15 mouse cellular contexts compared by ENCODE assay signal in genomic region chr19:57298006-57298405, GRCm38 (mm10). TPM values are rescaled to one million over a fixed set of nuclear protein-coding genes. Genes with fewer than 3 reads are reported as not detected.
A peak's percentile ranks its signal among the peaks of the same experiment; 100 is the strongest.
DNase-seq lines count a peak whose midpoint lies in the region; ATAC-seq and TF ChIP-seq lines count a peak whose summit lies in the region.
"Had no signal": no experiment of that assay in that cellular context is flagged by ENCODE, and none has a peak within 500 bp of the region (broad histone marks: within the 10 kb centered on the region; RNA-seq: fewer than 3 reads in every experiment).

No protein-coding gene starts in this region.

- no peaks in the 10 kb centered on the region for H3K9me3 ChIP-seq in heart, embryonic 10.5 days
- H3K9me3 ChIP-seq in lung, embryonic 14.5 days (ENCODE audit: low read depth, low read length) = no peaks in the 10 kb centered on the region
- H3K9me3 ChIP-seq in stomach, embryonic 14.5 days (ENCODE audit: control insufficient read depth, low read depth, low read length) = no peaks in the 10 kb centered on the region
- H3K9me3 ChIP-seq: embryonic facial prominence, embryonic 13.5 days; forebrain, embryonic 13.5 days; liver, embryonic 13.5 days had no signal

- peaks cover 15% of the 10 kb centered on the region for H3K4me1 ChIP-seq in heart, embryonic 10.5 days
- H3K4me1 ChIP-seq in lung, embryonic 14.5 days (ENCODE audit: insufficient read depth) = no peaks in the 10 kb centered on the region; the same call in 1 of the 2 replicates
- H3K4me1 ChIP-seq in stomach, embryonic 14.5 days (ENCODE audit: control insufficient read depth, insufficient read depth, low read length) = 0 out of 2 replicates have a peak, but pooled peaks cover 4% of the 10 kb centered on the region
- H3K4me1 ChIP-seq: embryonic facial prominence, embryonic 13.5 days had no signal

- 74% methylated on average over 5 of the region's 5 CpGs for WGBS in heart, embryonic 10.5 days
- 73% methylated on average over 5 of the region's 5 CpGs for WGBS in lung, embryonic 14.5 days
- 73% methylated on average over 5 of the region's 5 CpGs for WGBS in stomach, embryonic 14.5 days

- ATAC-seq in lung, embryonic 14.5 days (ENCODE audit: insufficient read depth) = no peak
- peak; percentile 57; the same call in 1 of the 2 replicates for ATAC-seq in stomach, embryonic 14.5 days (ENCODE audit: insufficient number of reproducible peaks, insufficient read depth, low FRiP score, low read depth)
- ATAC-seq: CD4-positive, CD25-positive, alpha-beta regulatory T cell, adult 4 months; forebrain, embryonic 13.5 days; inflammation-experienced regulatory T-cells, adult 6 months had no signal

- no peak overlapping the region for H3K4me2 ChIP-seq in lung, embryonic 14.5 days
- no peak overlapping the region for H3K4me2 ChIP-seq in stomach, embryonic 14.5 days (replicated peaks; ENCODE audit: low read depth, low read length)
- H3K4me2 ChIP-seq: embryonic facial prominence, embryonic 13.5 days; forebrain, embryonic 13.5 days; liver, embryonic 13.5 days had no signal

- no peak overlapping the region for H3K27ac ChIP-seq in heart, embryonic 10.5 days
- no peak overlapping the region for H3K27ac ChIP-seq in lung, embryonic 14.5 days (ENCODE audit: low read depth)
- H3K27ac ChIP-seq in stomach, embryonic 14.5 days (ENCODE audit: low read length) = no peak overlapping the region
- H3K27ac ChIP-seq: embryonic facial prominence, embryonic 13.5 days; forebrain, embryonic 13.5 days; liver, embryonic 13.5 days had no signal

- H3K9ac ChIP-seq in lung, embryonic 14.5 days = no peak overlapping the region
- H3K9ac ChIP-seq in stomach, embryonic 14.5 days (replicated peaks; ENCODE audit: low read depth, low read length) = no peak overlapping the region
- H3K9ac ChIP-seq: embryonic facial prominence, embryonic 13.5 days; forebrain, embryonic 13.5 days; liver, embryonic 13.5 days had no signal

- peak; percentile 98 for DNase-seq in heart, adult 11 months
- DNase-seq in heart, embryonic 10.5 days (ENCODE audit: low spot score) = no peak
- DNase-seq in lung, embryonic 14.5 days = peak; percentile 40
- DNase-seq in lung, postnatal 14 days = no peak
- DNase-seq in ZHBTc4 (ENCODE audit: low read depth, low spot score) = peak; percentile 91
- DNase-seq in urinary bladder, postnatal 10 days (ENCODE audit: low spot score) = no peak
- DNase-seq: cerebellum, postnatal 25 days; liver, embryonic 13.5 days; right cerebral cortex, postnatal 14 days; thymus, postnatal 4 days had no signal

- TF ChIP-seq CTCF in lung, embryonic 14.5 days (IDR thresholded peaks at IDR 0.05; ENCODE audit: low read depth) = no peak

- H3K4me3 ChIP-seq in heart, embryonic 10.5 days = no peak overlapping the region
- no peak overlapping the region for H3K4me3 ChIP-seq in lung, embryonic 14.5 days (ENCODE audit: low read depth, low read length)
- no peak overlapping the region for H3K4me3 ChIP-seq in stomach, embryonic 14.5 days (ENCODE audit: low read depth, low read length)
- H3K4me3 ChIP-seq: embryonic facial prominence, embryonic 13.5 days; forebrain, embryonic 13.5 days; liver, embryonic 13.5 days had no signal

- H3K36me3 ChIP-seq in heart, embryonic 10.5 days = no peaks in the 10 kb centered on the region
- no peaks in the 10 kb centered on the region for H3K36me3 ChIP-seq in lung, embryonic 14.5 days (ENCODE audit: insufficient read depth)
- no peaks in the 10 kb centered on the region for H3K36me3 ChIP-seq in stomach, embryonic 14.5 days (ENCODE audit: control insufficient read depth, insufficient read depth, low read length)
- H3K36me3 ChIP-seq: embryonic facial prominence, embryonic 13.5 days; liver, embryonic 13.5 days had no signal

- H3K27me3 ChIP-seq in heart, embryonic 10.5 days (ENCODE audit: insufficient read depth, poor library complexity, severe bottlenecking) = peaks cover 10% of the 10 kb centered on the region; the same call in 1 of the 2 replicates
- no peaks in the 10 kb centered on the region for H3K27me3 ChIP-seq in lung, embryonic 14.5 days (ENCODE audit: insufficient read depth, low read length)
- no peaks in the 10 kb centered on the region for H3K27me3 ChIP-seq in stomach, embryonic 14.5 days (ENCODE audit: control insufficient read depth, insufficient read depth, low read length)
- H3K27me3 ChIP-seq: embryonic facial prominence, embryonic 13.5 days; forebrain, embryonic 13.5 days; liver, embryonic 13.5 days had no signal

RNA-seq across cellular contexts. Expression of gene Ablim1, which starts 16.7 kb away (rescaled TPM):
- 41.9 and 60.6 TPM in 2 replicates for polyA plus RNA-seq in heart, embryonic 10.5 days (2016; fragmentation: Nextera tagmentation; extraction: Ambion mirVana)
- 39.9 TPM in 2 replicates for polyA plus RNA-seq in lung, embryonic 14.5 days (2014; fragmentation: Nextera tagmentation; extraction: Ambion mirVana)
- polyA plus RNA-seq in stomach, embryonic 14.5 days (2014; fragmentation: Nextera tagmentation; extraction: Ambion mirVana) = 36.9 and 43.7 TPM in 2 replicates

Comparison
In these comparisons a context has a peak if more than half of its experiments do, and no peak if none do; other contexts are left out.
1. DNase-seq: peak in heart, adult 11 months (single experiment), lung, embryonic 14.5 days (single experiment) and ZHBTc4 (single experiment); none in heart, embryonic 10.5 days (single experiment), lung, postnatal 14 days (single experiment) and urinary bladder, postnatal 10 days (single experiment).